Mouse (Mus musculus) kidney, adult 2 months (tissue): ENCODE measurements at regions not wholly inside any gene's neighbourhood (a gene's known extent, or its start where the extent isn't known, plus 50 kb on each side); places are given as distances from the start of the nearest gene placed in this dataset.

Experiments
- DNase-seq: peaks from one replicate; pipeline ENCODE4 v3.0.0; 2021
- H3K27ac ChIP-seq: fragments of 200-500 bp; 2 replicates; pipeline ENCODE4 v1.5.1; 2012; ENCODE audit warnings: low read depth, low read length, control low read depth, inconsistent platforms; ENCODE audit not compliant: insufficient read depth
- H3K27me3 ChIP-seq: fragments of 200-500 bp; replicated peaks from 2 replicates; pipeline ENCODE4 v1.6.1; 2012; ENCODE audit warnings: mild to moderate bottlenecking, moderate library complexity, low read length, inconsistent platforms; ENCODE audit not compliant: control insufficient read depth, insufficient read depth
- H3K36me3 ChIP-seq: fragments of 200-500 bp; 2 replicates; pipeline ENCODE4 v1.6.1; 2012; ENCODE audit warnings: mild to moderate bottlenecking, moderate library complexity, low read length, inconsistent platforms; ENCODE audit not compliant: control insufficient read depth, insufficient read depth
- H3K4me1 ChIP-seq: fragments of 200-500 bp; 2 replicates; pipeline ENCODE4 v1.6.1; 2011; ENCODE audit warnings: low read length; ENCODE audit not compliant: control insufficient read depth, insufficient read depth
- H3K4me3 ChIP-seq: fragments of 200-500 bp; 2 replicates; pipeline ENCODE4 v1.5.1; 2011; ENCODE audit warnings: mild to moderate bottlenecking, low read depth, low read length, control low read depth; ENCODE audit not compliant: insufficient read depth
- CTCF ChIP-seq: fragments of 200-500 bp; conservative IDR thresholded peaks from 2 replicates; pipeline ENCODE4 v1.5.1; 2011; ENCODE audit warnings: low read depth, mild to moderate bottlenecking, control low read depth, low read length, moderate library complexity, mixed read lengths; ENCODE audit not compliant: insufficient read depth, insufficient read length
- POLR2A ChIP-seq: fragments of 200-500 bp; IDR thresholded peaks from one replicate; pipeline ENCODE4 v1.6.1; 2011; ENCODE audit warnings: low read depth, low read length, control low read depth
- WGBS: fragments of 180-500 bp; shearing (Covaris S2); methylation state at CpG from one replicate; pipeline ENCODE4 v1.1.7; 2018; 5-methylcytosine and 5-hydroxymethylcytosine counted together

- no peaks in the 10 kb centered on the region for H3K27me3 ChIP-seq
- H3K36me3 ChIP-seq = no peaks in the 10 kb centered on the region
- H3K4me3 ChIP-seq = no peak overlapping the region
- H3K27ac ChIP-seq = no peak overlapping the region
- DNase-seq = no peak
- WGBS = 36% methylated on average over 1 of the region's 1 CpGs
- H3K4me1 ChIP-seq = no peaks in the 10 kb centered on the region
- TF ChIP-seq POLR2A (no peak), CTCF (no peak)
Measured at GRCm38 (mm10) chr9:74342176-74342575, 232.0 kb downstream of the Wdr72 start.

- 53% methylated on average over 7 of the region's 7 CpGs for WGBS
- no peak for DNase-seq
- Histone ChIP-seq H3K27ac (no peak overlapping the region), H3K4me1 (no peaks in the 10 kb centered on the region), H3K27me3 (no peaks in the 10 kb centered on the region), H3K36me3 (no peaks in the 10 kb centered on the region), H3K4me3 (no peak overlapping the region)
- TF ChIP-seq CTCF = no peak
Measured at GRCm38 (mm10) chr9:74345027-74345426, 234.9 kb downstream of the Wdr72 start.

DNA sequence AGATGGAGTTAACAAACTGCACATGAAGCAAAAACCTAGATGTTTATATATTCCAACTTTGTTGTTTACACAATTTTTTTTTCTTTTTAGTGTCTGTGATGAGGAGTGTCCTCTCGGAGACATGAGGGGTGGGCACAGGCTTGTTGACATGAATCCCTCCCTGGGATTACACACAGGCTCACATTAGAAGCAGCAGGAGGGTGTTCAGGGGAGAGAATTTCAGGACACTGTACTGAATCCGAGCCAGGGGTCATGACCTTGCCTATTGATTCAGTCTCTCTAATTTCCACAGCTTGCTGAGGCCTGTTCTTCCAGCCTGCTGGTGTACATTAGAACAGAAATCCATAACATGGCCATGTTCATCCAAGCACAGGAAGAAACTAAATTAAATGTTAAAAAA lies 238.6 kb downstream of the Wdr72 start:
- Histone ChIP-seq H3K27me3 (no peaks in the 10 kb centered on the region), H3K36me3 (no peaks in the 10 kb centered on the region), H3K27ac (no peak overlapping the region), H3K4me1 (no peaks in the 10 kb centered on the region), H3K4me3 (no peak overlapping the region)
- 44% methylated on average over 2 of the region's 2 CpGs for WGBS
- no peak for DNase-seq
- no peak for TF ChIP-seq POLR2A
- no peak for TF ChIP-seq CTCF

- no peak for DNase-seq
- no peak overlapping the region for H3K27ac ChIP-seq
- WGBS = 31% methylated on average over 3 of the region's 3 CpGs
- H3K36me3 ChIP-seq = no peaks in the 10 kb centered on the region
- H3K4me3 ChIP-seq = no peak overlapping the region
- no peaks in the 10 kb centered on the region for H3K27me3 ChIP-seq
- H3K4me1 ChIP-seq = no peaks in the 10 kb centered on the region
- TF ChIP-seq CTCF = no peak
- no peak for TF ChIP-seq POLR2A
Measured at GRCm38 (mm10) chr9:74365930-74366438, 255.8 kb downstream of the Wdr72 start.

DNA sequence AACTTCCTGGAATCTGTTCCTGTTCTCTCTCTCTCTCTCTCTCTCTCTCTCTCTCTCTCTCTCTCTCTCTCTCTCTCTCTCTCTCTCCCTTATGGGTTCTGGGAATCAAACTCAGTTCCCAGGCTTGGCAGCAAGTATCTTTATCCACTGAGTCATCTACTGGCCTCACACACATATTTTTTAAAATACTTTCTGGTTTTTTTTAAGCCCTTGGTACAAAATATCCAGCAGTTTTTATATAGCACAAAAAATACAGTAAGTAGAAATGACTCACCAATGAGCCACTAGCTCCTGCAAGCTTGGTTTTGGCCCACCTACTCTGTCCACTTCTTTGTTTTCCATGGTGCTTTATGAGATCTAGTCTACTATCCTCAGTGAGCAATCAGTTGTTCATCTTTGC lies 266.0 kb downstream of the Wdr72 start:
- Histone ChIP-seq H3K27ac (no peak overlapping the region), H3K27me3 (no peaks in the 10 kb centered on the region), H3K36me3 (no peaks in the 10 kb centered on the region), H3K4me1 (no peaks in the 10 kb centered on the region), H3K4me3 (no peak overlapping the region)
- DNase-seq = no peak
- TF ChIP-seq POLR2A = no peak
- no peak for TF ChIP-seq CTCF

GRCm38 (mm10) chr9:74377204-74377603 lies 267.0 kb downstream of the Wdr72 start:
- Histone ChIP-seq H3K36me3 (no peaks in the 10 kb centered on the region), H3K27me3 (no peaks in the 10 kb centered on the region), H3K4me1 (no peaks in the 10 kb centered on the region), H3K4me3 (no peak overlapping the region), H3K27ac (no peak overlapping the region)
- no peak for TF ChIP-seq POLR2A
- TF ChIP-seq CTCF = no peak
- no peak for DNase-seq

GRCm38 (mm10) chr9:74384206-74384896 lies 274.2 kb downstream of the Wdr72 start:
- no peak overlapping the region for H3K27ac ChIP-seq
- no peak for TF ChIP-seq POLR2A
- TF ChIP-seq CTCF = no peak
- H3K4me3 ChIP-seq = no peak overlapping the region
- WGBS = 86% methylated on average over 8 of the region's 8 CpGs
- no peaks in the 10 kb centered on the region for H3K27me3 ChIP-seq
- no peaks in the 10 kb centered on the region for H3K36me3 ChIP-seq
- DNase-seq = no peak
- no peaks in the 10 kb centered on the region for H3K4me1 ChIP-seq
